Mouse (Mus musculus) liver, postnatal 0 days (tissue): Measurements from ENCODE around the gene Spaca9.
A peak's percentile ranks its signal among the peaks of the same experiment; 100 is the strongest.

Experiments used
- CTCF ChIP-seq: sonication (generic); IDR thresholded peaks from 2 replicates; pipeline ENCODE4 v1.5.1; 2016; ENCODE audit warnings: antibody characterized with exemption, low read depth
- EP300 ChIP-seq: IDR thresholded peaks from 2 replicates; pipeline ENCODE4 v1.6.1; 2016; ENCODE audit warnings: antibody characterized with exemption, low read depth, mild to moderate bottlenecking

GRCm38 (mm10) chr2:28680710-28681109, 18.8 kb downstream of the Spaca9 start:
- TF ChIP-seq CTCF (peak; percentile 65), EP300 (no peak)
